Mouse (Mus musculus): ENCODE measurements around the gene Rgs8.
A peak's percentile ranks its signal among the peaks of the same experiment; 100 is the strongest.

Rgs8 gene

GRCm38 (mm10) chr1:153675591-153675990, 22.8 kb downstream of the Rgs8 start:
- no peak for DNase-seq (ENCODE audit: low spot score)

GRCm38 (mm10) chr1:153677635-153678034, 24.8 kb downstream of the Rgs8 start:
- DNase-seq (ENCODE audit: low spot score): no peak

- peak; percentile 22 for DNase-seq (ENCODE audit: low spot score)
These were observed 26.3 kb downstream of the Rgs8 start for GRCm38 (mm10) chr1:153679147-153679546.

GRCm38 (mm10) chr1:153679653-153680052, 26.8 kb downstream of the Rgs8 start:
- DNase-seq (ENCODE audit: low spot score): no peak

- no peak for DNase-seq (ENCODE audit: low spot score)
These were observed 27.5 kb downstream of the Rgs8 start for GRCm38 (mm10) chr1:153680363-153680762.

- DNase-seq (ENCODE audit: low spot score): no peak
These were observed 28.2 kb downstream of the Rgs8 start for GRCm38 (mm10) chr1:153681036-153681435.

GRCm38 (mm10) chr1:153683190-153683589, 30.4 kb downstream of the Rgs8 start:
- DNase-seq (ENCODE audit: low spot score): no peak

GRCm38 (mm10) chr1:153685630-153686029, 32.8 kb downstream of the Rgs8 start:
- DNase-seq (ENCODE audit: low spot score): no peak

GRCm38 (mm10) chr1:153692526-153692925, 39.7 kb downstream of the Rgs8 start:
- no peak for DNase-seq (ENCODE audit: low spot score)

GRCm38 (mm10) chr1:153694372-153695120, 41.7 kb downstream of the Rgs8 start:
- DNase-seq (ENCODE audit: low spot score): no peak

GRCm38 (mm10) chr1:153695398-153695797, 42.6 kb downstream of the Rgs8 start:
- DNase-seq (ENCODE audit: low spot score): no peak

- no peak for DNase-seq (ENCODE audit: low spot score)
These were observed 43.3 kb downstream of the Rgs8 start for GRCm38 (mm10) chr1:153696093-153696492.

GRCm38 (mm10) chr1:153696541-153696940, 43.7 kb downstream of the Rgs8 start:
- DNase-seq (ENCODE audit: low spot score): no peak

GRCm38 (mm10) chr1:153697581-153698251, 44.9 kb downstream of the Rgs8 start:
- no peak for DNase-seq (ENCODE audit: low spot score)

- DNase-seq (ENCODE audit: low spot score): no peak
These were observed 45.7 kb downstream of the Rgs8 start for GRCm38 (mm10) chr1:153698311-153699084.

- DNase-seq (ENCODE audit: low spot score): no peak
These were observed 47.7 kb downstream of the Rgs8 start for GRCm38 (mm10) chr1:153700448-153701063.

GRCm38 (mm10) chr1:153701461-153701860, 48.6 kb downstream of the Rgs8 start:
- DNase-seq (ENCODE audit: low spot score): no peak

- no peak for DNase-seq (ENCODE audit: low spot score)
These were observed 49.5 kb downstream of the Rgs8 start for GRCm38 (mm10) chr1:153702166-153702852.

- no peak for DNase-seq (ENCODE audit: low spot score)
These were observed 50.1 kb downstream of the Rgs8 start for GRCm38 (mm10) chr1:153702853-153703410.

GRCm38 (mm10) chr1:153703445-153703991, 50.7 kb downstream of the Rgs8 start:
- no peak for DNase-seq (ENCODE audit: low spot score)

- DNase-seq (ENCODE audit: low spot score): no peak
These were observed 51.3 kb downstream of the Rgs8 start for GRCm38 (mm10) chr1:153704174-153704573.
